Mouse (Mus musculus) MEL-GATA-1-ER (cell line): ENCODE data around the gene Tmem30c.

Experiments
- DNase-seq: peaks from one replicate; pipeline ENCODE4 v3.0.0-alpha.2; 2012; ENCODE audit warnings: low read depth; ENCODE audit errors: extremely low read depth

Gene Tmem30c

DNA sequence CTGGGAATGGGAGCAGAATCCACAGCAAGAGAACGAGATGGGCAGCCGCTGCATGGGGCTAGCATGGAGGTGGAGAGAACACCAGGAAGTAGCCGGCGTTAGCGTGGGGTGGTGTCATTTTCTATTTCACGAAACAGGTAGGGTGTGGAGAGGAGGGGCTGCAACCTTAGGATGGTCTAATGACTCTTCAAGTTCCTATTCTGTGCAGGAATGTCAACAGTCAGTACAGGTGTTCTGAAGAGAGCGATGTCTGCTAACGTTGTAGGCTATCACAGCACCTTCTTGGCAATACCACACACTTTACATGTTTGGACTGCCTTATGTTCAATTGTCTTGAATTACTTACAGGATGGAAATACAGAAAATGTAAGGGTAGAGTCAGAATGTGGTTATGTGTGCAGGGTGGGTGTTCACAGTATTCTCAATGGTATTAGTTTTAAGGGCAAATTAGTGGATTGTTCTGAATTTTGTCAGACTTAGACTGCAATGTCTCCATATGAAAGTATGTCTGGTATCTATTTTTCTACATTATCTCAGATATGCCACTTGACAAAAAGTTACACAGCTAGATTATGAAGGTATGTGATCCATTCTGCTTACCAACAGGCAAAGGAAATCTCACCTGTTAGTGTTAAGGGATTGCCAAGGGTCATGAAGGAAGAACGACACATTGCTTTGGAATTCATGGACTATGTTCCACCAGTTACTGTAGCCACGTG lies 2.7 kb upstream of the Tmem30c start:
- no peak for DNase-seq

DNA sequence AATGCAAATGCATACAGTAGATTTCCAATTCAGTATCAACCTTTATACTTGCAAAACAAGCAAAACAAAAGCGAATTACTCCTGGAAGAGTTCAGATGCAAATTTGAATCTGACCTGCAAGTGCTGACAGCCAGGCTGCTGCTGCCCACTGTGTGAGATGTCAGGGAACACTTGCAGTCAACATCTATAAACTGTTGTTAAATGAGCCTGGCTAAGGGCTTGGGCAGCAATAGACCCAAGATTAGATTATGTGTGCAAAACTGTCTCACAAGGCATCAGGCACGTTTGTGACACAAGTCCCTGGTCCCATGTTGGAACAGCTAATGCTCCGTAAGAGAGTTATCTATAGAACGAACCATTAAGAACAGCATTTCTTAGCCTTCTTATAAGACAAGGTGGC lies 369 bp downstream of the Tmem30c start:
- DNase-seq = no peak

DNA sequence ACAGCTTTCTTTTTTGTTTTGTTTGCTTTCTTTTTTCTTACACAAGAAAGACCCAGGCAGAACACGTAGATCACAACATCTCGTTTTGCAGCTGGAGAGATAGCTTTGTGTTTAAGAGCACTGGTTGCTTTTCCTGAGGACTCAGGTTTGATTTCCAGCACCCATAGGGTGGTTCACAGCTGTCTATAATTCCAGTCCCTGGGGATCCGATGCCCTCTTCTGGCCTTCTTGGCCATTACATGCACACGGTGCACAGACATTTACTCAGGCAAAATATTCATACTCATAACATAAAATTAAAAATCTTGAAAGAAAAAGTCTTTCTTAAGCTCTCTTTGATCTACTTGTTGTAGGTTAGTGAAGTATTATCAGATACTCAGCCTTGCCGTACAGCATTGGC lies 969 bp downstream of the Tmem30c start:
- no peak for DNase-seq

DNA sequence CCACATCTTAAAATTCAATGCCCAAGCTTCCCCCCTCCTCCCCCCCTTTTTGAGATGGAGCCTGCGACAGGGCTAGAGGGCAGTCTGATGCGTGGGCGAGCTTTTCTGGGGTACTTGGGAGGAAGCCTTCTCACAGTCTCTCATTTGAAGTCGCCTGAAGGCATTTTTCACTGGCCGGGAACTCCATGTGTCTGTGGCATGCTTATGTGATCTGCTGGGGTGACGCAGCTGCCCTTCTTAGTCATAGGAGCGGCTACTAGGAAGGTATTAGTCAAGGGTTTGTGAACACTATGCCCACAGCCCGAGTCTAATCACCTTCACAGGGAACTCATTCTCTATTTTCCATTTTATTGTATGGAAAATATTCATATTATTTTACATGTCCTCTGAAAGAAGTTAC lies 11.2 kb downstream of the Tmem30c start:
- no peak for DNase-seq

DNA sequence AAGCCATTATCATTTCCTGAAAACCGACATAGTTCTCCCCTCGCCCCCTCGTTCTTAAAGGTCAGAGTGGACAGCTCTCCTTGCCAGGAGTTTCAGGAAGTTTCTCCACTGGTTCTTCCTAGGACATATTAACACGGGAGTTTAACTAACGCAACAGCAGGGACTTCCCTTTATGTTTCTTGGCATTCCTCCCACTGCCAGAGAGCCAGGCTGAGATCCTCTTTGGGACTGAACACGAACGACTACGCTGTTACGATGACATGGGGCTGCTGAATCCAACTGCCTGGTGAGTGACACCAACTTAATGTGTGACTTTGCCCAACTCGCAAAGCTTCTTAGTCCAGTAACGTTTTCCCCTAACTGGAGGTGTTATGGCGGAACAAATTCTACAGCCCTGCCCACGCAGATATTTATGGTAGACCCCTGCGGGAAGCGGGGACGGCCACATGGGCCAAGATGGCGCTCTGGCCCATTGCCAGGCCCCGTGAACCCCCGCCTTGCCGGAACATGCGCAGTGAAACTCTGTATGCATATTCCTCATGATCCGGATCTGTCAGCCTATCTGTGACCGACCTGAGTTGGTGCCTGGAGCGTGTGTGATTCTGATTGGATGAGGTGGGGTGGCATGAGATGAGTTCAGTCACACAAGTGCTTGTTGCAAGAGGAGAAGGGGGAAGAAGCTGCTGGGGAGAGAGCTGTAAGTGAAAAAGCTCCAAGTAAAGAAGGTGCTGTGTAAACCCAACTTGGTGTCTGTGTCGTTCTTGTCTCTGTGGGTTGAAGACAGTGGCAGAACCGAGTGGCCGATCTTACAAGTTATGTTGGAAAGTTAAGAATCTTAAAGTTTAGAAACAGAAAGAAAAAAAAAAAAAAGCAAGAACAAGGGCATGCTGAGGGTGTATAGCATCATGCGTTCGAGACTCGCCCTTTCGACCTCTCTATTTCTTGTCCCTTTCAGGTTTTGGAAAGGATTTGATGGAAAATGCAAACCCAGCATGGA lies 12.1 kb downstream of the Tmem30c start:
- peak; percentile 25 for DNase-seq

DNA sequence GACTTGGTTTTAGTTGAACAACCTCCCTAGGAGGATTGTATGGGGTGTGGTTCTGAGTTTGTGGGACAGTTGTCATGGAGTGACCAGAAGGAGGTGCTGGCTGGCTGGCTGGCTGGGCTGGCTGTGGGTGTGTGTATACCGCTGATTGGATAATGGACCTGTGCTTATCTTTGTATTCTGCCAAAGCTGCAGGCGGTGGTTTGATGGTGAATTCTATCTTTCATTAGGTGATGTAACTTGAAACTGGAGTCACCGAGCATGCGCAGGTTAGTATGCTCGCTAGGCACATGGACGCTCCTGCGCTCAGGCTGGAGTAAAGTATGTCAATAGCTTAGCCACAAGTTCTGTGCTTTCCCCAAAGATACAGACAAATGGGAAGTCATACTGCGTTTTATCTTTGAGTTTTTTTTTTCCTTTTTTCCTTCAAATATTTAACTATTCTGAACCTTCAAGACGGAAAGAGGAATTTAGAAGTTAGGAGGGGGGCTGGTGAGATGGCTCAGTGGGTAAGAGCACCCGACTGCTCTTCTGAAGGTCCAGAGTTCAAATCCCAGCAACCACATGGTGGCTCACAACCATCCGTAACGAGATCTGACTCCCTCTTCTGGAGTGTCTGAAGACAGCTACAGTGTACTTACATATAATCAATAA lies 13.6 kb downstream of the Tmem30c start:
- DNase-seq = peak; percentile 69

DNA sequence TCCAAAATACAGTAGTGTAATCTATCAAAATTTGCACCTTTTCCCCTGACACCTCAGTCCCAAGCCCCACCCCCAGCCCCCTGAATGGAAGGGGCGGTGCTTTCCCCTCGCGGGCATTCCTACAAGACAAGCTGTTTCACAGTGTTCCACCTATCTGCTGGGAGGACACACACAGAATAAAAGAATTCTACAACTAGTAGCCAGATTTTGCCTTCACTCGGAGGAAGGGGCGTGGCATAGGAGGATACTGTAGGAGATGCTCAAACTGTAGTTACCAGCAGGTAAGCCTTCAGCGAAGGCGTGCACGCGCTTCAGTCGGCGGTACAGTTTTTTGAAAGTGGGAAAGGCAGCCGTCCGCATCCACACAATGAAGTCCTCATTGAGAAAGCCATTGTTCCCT lies 22.9 kb downstream of the Tmem30c start:
- no peak for DNase-seq

DNA sequence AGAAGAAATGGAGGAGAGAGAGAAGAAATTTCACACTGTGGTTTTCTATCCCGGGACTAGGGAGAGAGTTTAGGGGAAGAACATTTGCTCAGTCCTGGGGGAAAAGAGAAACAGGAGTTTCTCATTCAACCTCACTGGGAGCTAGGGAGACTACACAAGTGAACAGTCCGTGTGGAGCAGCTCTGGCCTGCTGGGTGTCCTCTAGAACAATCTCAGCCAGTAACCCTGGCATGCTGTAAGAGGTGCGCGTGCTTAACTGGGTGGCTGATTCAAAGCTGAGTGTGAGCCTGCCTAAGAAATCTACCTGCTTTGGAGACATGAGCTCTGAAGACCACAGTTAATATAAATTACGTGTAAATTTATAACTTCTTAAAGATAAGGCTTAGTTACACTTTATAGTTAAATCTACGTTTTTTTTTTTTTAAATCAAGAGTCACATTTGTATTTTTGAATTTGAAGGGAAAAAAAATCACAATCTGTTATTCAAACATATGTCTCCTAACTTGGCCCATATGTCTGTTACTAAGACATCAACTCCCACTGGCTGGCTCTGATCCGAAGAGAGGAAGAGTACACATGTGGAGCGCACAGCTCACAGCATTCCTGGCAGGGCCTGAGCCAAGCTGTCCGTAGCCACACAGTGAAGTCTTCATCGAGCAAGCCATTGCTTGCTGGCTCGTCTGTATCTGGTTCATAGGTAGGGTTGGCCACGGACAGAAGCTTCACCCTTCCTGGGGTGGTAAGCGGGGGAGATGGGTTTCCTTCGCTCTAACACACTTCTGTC lies 24.4 kb downstream of the Tmem30c start:
- DNase-seq = no peak

DNA sequence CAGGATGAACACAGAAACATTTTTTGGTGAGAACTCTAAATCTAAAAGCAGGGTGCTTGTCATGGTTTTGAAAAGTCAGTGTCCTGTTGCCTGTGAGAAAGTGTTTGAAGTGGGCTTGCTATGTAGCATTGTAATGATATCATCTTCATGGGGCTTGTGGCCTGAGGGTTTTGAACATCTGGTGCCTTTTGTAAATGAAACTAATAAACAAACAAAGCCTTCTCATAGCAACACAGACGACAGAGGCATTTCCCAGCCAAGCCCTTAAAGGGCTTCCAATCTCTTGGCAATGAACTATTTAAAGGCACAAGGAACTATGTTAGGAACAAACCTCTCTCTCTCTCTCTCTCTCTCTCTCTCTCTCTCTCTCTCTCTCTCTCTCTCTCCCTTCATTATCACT lies 25.6 kb downstream of the Tmem30c start:
- DNase-seq = no peak

DNA sequence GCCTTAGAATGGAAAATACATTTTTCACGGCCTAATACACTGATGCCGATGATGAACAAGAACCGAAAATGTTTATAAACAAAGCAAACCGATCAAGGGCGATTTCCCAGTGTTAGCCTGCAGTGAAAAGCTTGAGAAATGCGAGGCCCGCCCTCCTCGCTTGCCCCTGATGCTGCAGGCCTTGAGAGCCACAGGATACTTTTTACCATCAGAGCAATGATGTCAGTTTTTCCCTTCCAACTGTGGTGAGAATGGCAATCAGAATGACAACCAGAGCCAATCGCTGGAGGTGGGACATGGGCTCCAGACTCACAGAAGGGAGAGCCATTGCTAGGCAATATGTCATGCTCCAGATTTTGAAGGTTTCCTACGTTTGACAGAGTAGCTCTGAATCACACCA lies 32.5 kb downstream of the Tmem30c start:
- DNase-seq = no peak

DNA sequence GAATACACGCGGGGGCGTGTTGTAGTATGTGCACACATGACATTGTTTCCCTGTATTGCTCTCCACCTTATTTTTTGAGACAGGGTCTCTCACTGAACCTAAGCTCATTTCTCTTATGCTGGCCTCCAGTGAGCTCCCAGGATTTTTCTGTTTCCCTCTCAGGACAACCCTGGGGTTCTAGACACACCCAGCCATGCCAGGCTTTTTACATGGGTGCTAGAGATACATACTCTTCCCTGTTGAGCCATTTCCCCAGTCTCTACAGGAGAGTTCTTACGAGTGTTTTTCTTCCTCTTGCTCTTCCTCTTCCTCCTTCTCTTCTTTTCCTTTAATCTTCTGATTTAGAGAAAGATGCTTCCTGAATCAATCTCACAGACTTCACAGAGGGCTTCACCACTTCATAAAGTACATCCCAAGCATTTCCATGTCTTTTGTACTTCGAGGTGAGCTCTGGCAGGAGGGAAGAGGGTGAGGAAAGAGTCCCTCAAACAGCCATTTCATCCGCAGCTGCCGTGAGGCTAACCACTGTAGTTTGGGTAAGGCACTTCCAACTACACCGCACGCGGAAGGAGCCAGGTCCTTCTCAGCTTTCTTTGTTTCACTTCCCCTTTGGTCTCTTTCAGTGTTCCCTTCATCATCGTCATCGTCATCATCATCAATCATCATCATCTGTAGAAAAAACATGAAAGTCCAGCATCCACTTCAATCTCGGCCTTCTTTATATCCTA lies 33.1 kb downstream of the Tmem30c start:
- DNase-seq = no peak

DNA sequence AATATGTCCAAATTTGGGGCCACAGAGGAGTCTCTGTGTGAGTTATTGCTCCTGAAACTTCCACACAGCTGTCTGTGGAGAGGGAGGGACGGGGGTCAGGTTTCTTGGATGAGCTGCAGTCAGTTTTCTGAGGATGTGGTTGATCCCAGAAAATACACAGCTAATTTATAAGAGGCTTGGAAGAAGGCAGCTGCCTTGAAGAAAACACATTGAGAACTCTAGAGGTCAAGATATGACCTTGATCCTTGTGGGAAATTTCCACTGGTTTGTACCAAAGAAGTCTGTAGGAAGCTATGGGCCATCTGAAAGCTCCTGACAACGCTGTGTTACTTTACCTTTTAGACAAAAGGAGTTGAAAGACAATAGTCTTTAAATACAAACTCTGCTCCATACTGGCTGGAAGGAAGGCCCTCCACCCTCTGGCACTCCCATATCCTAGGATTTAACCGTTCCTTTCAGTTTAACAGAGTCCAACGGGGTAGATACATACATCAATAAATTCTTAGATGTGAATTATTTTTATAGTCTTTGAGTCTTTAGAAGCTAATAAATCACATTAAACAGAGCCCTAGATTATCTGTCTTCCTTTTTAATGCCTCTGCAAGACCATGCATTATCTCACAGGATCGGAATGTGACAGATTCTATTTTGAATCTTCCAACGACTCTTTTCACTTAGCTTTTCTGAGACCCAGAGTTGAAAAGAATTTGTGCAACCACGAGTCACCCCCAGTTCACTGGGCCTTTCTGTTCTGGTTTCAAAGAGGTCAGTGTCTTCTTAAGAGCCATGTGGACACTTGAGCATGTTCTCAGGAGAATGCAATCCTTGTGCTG lies 40.9 kb downstream of the Tmem30c start:
- no peak for DNase-seq

DNA sequence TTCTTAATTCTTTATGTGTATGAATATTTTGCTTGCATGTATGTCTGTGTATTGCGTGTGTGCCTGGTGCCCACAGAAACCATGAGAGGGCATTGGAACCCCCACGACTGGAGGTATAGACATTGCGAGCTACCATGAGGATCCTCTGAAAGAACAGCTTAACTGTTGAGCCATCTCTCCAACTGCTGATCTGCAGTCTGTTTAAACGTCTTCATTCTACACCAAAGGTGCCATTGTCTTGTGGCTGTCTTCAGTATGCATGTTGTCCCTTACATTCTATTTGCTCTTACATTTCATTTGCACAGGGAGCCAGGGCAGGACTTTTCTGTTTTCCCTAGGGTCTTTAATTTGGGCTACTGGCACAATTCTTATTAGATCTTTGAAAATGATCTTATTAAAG lies 41.7 kb downstream of the Tmem30c start:
- no peak for DNase-seq

DNA sequence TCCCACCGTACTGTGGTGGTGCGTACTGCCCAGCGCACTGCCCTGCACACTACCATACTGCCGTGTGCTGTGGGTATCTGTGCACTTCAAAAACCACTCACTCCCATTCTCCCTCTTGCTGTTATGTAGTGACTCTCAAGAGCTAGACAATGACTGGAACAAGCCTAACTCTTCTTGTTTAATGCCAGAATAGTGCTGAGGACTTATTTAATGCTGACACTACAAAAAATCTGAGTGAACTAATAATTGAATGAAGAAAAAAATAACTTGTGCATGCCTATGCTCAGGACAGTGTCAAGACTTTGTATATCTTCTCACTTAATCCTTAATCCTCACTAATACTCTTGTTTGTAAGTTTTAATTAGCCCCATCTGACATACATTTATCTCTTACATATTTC lies 45.2 kb downstream of the Tmem30c start:
- no peak for DNase-seq

DNA sequence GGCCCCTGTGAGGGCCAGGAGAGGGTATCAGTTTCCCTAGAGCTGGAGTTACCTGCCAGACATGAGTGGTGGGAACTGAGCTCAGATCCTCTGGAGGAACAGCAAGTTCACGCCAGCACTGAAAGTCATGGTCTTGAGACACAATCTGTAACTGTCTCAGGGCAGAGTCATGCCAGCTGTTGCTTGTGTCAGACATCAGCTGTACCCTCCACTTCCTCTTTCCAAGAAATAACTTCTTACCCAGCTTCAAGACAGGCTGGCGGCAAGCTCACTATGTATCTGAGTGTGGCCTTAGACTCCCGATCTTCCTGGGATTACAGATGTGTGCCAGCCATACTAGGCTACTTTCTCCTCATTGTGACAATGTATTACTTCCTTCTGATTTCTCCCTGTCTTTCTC lies 46.1 kb downstream of the Tmem30c start:
- DNase-seq = peak; percentile 61

DNA sequence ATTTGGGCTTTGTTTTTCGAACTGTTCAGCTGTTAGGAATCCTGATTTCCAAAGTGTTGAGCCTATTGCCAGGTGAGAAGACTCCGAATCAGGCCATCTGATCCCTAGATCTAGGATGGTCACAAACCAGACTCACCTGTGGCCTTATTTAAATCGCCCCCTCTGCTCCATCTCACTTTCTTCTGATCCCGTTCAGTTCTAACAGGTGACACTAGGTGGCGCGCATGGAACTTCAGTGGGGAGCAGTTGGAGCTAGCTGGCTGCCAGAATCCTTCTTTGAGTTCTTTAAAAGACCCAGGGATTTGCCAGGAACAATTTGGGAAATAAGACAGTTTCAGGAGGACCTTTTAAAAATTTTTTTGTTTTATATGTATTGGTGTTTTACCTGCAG lies 48.8 kb downstream of the Tmem30c start:
- peak; percentile 20 for DNase-seq

DNA sequence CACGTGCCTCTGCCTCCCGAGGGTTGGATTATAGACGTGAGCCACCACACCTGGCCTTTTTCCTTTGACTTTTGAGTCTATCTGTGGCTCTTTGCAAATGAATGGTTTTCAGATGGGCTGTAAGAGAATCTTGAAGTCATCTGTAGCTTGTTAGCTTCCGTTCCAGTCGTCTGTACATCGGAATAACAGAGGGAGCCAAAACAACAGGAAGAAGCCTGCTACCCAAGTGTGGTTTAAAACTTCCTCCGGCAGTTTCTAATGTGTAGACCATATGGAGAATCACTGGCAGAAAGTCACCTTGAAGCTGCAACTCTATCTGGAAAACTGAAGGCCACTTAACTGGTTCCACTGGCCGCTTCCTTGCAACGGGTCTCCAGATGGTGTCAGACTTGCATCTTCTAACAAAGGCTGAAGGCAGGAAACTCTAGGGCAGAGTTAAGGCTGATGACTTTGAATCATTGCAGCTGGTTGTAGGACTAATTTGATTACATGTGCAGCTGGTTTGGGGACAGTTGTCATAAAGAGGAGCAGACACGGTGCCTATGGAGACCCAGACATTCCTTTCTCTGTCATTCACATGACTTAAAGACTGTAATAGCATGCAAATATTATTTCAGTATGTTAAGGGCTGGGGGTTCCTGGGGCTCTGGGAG lies 49.3 kb downstream of the Tmem30c start:
- DNase-seq = no peak

DNA sequence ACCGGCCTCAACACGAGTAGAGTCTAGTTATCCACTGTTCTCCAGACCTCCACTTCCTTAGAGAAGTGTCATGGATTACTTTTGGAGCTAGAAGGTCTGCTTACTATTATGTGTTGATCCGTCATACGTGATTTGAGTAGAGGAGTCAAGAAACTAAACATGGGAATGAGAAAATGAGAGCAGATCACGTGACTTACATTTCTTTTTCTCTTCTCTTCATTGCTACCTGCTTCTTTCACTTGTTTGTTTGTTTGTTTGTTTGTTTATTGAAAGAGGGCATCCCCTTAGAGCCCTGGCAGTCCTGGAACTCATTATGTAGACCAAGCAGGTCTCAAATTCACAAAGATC lies 49.8 kb downstream of the Tmem30c start:
- no peak for DNase-seq

DNA sequence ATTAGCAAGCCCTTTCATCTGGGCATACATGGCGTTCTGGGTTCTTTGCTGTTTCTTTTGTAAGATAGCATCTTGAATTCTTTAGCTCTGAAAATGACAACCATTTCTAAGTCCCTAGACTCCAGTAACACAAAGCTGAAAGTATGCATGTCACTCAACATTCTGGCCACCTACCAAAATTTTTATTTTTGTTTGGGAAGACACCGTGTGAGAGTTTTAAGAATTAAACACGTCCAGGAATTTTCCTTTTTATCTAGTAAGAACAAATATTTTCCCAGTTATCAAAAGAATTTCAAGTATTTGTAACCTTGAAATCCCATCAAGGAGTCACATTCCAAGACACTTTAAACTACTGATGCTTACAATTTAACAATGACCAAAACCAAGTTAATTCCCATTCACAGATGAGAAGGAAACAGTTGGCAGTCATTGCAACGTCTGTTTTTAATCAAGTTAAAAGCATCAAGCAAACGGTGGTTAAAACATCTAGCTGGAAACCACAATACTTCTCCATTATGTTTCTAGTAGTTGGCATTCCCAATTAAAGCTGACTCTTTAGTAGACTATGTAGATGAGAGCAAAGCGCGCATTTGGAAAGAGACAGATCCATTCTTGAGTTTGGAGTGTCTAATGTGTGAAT lies 56.7 kb downstream of the Tmem30c start:
- no peak for DNase-seq
